Mouse (Mus musculus) embryonic facial prominence, embryonic 11.5 days (tissue): Measurements from ENCODE around the gene P2rx5. TPM values are rescaled to one million over a fixed set of nuclear protein-coding genes. Genes with fewer than 3 reads are reported as not detected.

ENCODE experiments used
- ATAC-seq: fragments of 200-750 bp; cut with Nextera tagmentation; replicated peaks from 2 replicates; pipeline ENCODE4 v1.8.0; 2017; ENCODE audit warnings: low read depth; ENCODE audit not compliant: insufficient number of reproducible peaks, low FRiP score, low TSS enrichment
- DNase-seq: peaks from one replicate; pipeline ENCODE4 v3.0.0-alpha.2; 2015; ENCODE audit warnings: low spot score
- H3K27ac ChIP-seq: fragments of 300-500 bp; sonication (generic); replicated peaks from 2 replicates; pipeline ENCODE4 v1.5.1; 2014; ENCODE audit warnings: mild to moderate bottlenecking, low read depth, low read length, control low read depth
- H3K27me3 ChIP-seq: fragments of 300-500 bp; sonication (generic); 2 replicates; pipeline ENCODE4 v1.6.1; 2014; ENCODE audit warnings: mild to moderate bottlenecking, low read length, moderate library complexity, mixed read lengths; ENCODE audit not compliant: control insufficient read depth, insufficient read depth
- H3K36me3 ChIP-seq: fragments of 300-500 bp; sonication (generic); replicated peaks from 2 replicates; pipeline ENCODE4 v1.6.1; 2014; ENCODE audit warnings: low read depth, mild to moderate bottlenecking, low read length, moderate library complexity, mixed read lengths; ENCODE audit not compliant: control insufficient read depth, insufficient read depth
- H3K4me1 ChIP-seq: fragments of 300-500 bp; sonication (generic); 2 replicates; pipeline ENCODE4 v1.6.1; 2014; ENCODE audit warnings: low read length, mixed read lengths; ENCODE audit not compliant: control insufficient read depth, insufficient read depth
- H3K4me2 ChIP-seq: fragments of 300-500 bp; sonication (generic); 2 replicates; pipeline ENCODE4 v1.6.1; 2014; ENCODE audit warnings: low read depth, mild to moderate bottlenecking, control low read depth, low read length, moderate library complexity
- H3K4me3 ChIP-seq: fragments of 300-500 bp; sonication (generic); 2 replicates; pipeline ENCODE4 v1.5.1; 2014; ENCODE audit warnings: low read depth, low read length, control low read depth
- H3K9ac ChIP-seq: fragments of 300-500 bp; sonication (generic); replicated peaks from 2 replicates; pipeline ENCODE4 v1.6.1; 2014; ENCODE audit warnings: mild to moderate bottlenecking, control low read depth, low read length
- H3K9me3 ChIP-seq: fragments of 300-500 bp; sonication (generic); replicated peaks from 2 replicates; pipeline ENCODE4 v1.6.1; 2016; ENCODE audit warnings: mild to moderate bottlenecking, low read length, inconsistent platforms, mixed read lengths; ENCODE audit not compliant: control insufficient read depth
- WGBS: fragments of 180-500 bp; shearing (Covaris S2); extraction: QIAGEN DNeasy Blood & Tissue Kit; methylation state at CpG from one replicate; pipeline ENCODE4 v1.1.7; 2014; 5-methylcytosine and 5-hydroxymethylcytosine counted together
- polyA plus RNA-seq: library from polyadenylated mRNA; unstranded; fragments of >200 nt; fragmentation: Nextera tagmentation; extraction: Ambion mirVana; gene quantifications from 2 replicates; pipeline ENCODE4 v1.2.1, GENCODE M21; 2014

Gene P2rx5
- polyA plus RNA-seq, 1 experiment from 2014 or later = 0.14 TPM

DNA sequence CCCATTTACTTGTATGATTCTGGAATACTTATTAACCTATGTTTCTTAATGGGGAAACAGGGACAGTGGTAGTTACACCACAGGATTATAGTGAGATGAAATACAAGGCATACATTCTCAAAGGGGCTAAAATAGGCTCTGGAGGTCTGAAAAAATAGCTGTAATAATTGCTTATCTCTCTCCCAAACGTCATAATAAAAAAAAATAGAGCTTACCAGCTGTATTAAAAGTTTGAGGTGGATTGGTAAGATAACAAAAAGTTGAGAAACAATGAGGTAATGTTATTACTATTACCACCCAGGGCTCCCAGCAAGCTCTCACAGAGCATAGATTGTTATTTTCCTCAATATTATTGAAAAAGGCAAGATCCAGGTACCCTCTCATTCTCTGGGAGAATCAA lies 38.0 kb downstream of the P2rx5 start:
- Histone ChIP-seq H3K9ac (peak overlapping the region; percentile 71), H3K4me2 (peak overlapping the region; percentile 97), H3K36me3 (no peaks in the 10 kb centered on the region), H3K27me3 (no peaks in the 10 kb centered on the region), H3K9me3 (no peaks in the 10 kb centered on the region), H3K4me3 (peak overlapping the region; percentile 67), H3K4me1 (no peaks in the 10 kb centered on the region), H3K27ac (no peak overlapping the region)
- 5% methylated on average over 1 of the region's 1 CpGs for WGBS
- ATAC-seq (no peak), DNase-seq (no peak)

DNA sequence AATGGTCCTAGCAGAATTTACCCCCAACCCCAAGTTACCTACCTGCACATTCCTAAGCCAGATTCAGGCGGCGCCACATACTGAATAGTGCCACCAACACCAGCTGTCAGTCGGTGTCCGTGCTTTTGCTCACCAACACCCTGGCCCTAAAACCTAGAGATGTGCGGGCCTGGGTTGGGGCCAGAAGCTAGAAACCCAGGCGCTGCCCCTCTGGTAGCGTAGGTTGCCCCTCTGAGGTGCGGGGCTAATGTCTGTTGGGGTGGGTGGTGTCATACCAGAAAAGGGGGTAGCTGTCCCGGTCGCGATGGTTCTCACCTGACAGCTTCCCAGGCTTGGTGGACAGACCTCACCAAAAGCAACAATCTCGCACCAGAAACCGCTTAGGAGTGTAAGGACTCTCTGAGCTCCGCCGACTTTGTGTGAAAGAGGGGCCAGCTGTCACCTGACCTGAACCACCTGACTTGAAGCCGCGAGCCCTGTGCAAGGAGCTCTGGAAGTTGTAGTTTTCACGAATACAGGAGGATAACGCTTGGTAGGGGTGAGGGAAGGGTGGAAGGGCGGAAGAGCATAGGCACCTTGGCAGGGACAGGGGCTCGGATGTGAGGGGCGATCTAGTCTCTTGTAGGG lies 38.5 kb downstream of the P2rx5 start, which contains the start of gene Ctns:
Gene Ctns, minus strand, starts transcription at position 440 of the 627 bp plus-strand sequence.
- H3K4me1 ChIP-seq = no peaks in the 10 kb centered on the region
- peak within 1 kb of the TSS; percentile 97 for H3K4me2 ChIP-seq
- under 1% methylated on average over 22 of the region's 22 CpGs for WGBS
- no peak within 1 kb of the TSS for H3K27ac ChIP-seq
- H3K9me3 ChIP-seq = no peaks in the 10 kb centered on the region
- peak; percentile 96 for ATAC-seq
- H3K9ac ChIP-seq = peak within 1 kb of the TSS; percentile 71
- no peaks in the 10 kb centered on the region for H3K27me3 ChIP-seq
- H3K4me3 ChIP-seq = peak within 1 kb of the TSS; percentile 67
- H3K36me3 ChIP-seq = no peaks in the 10 kb centered on the region
- DNase-seq = peak; percentile 85

- peak; percentile 95 for DNase-seq
- Histone ChIP-seq H3K27ac (no peak within 1 kb of the TSS), H3K4me1 (no peaks in the 10 kb centered on the region), H3K36me3 (no peaks in the 10 kb centered on the region), H3K4me2 (peak within 1 kb of the TSS; percentile 97), H3K27me3 (no peaks in the 10 kb centered on the region), H3K4me3 (peak within 1 kb of the TSS; percentile 67), H3K9ac (peak within 1 kb of the TSS; percentile 71), H3K9me3 (no peaks in the 10 kb centered on the region)
- under 1% methylated on average over 31 of the region's 32 CpGs for WGBS
- peak; percentile 97 for ATAC-seq
These were observed 39.0 kb downstream of the P2rx5 start, which contains the start of gene Shpk for GRCm38 (mm10) chr11:73199230-73199712. Gene Shpk (plus strand): TSS chr11:73199460.

GRCm38 (mm10) chr11:73199879-73200278 lies 39.7 kb downstream of the P2rx5 start:
- no peak for ATAC-seq
- Histone ChIP-seq H3K4me3 (peak overlapping the region; percentile 67), H3K4me2 (peak overlapping the region; percentile 97), H3K36me3 (no peaks in the 10 kb centered on the region), H3K27ac (no peak overlapping the region), H3K4me1 (no peaks in the 10 kb centered on the region), H3K9ac (peak overlapping the region; percentile 56), H3K9me3 (no peaks in the 10 kb centered on the region), H3K27me3 (no peaks in the 10 kb centered on the region)
- DNase-seq = no peak
- 5% methylated on average over 12 of the region's 12 CpGs for WGBS

GRCm38 (mm10) chr11:73201021-73201420 lies 40.8 kb downstream of the P2rx5 start:
- ATAC-seq (no peak), DNase-seq (no peak)
- Histone ChIP-seq H3K4me3 (no peak overlapping the region), H3K4me1 (no peaks in the 10 kb centered on the region), H3K9ac (no peak overlapping the region), H3K4me2 (no peak overlapping the region), H3K27me3 (no peaks in the 10 kb centered on the region), H3K27ac (no peak overlapping the region), H3K9me3 (no peaks in the 10 kb centered on the region), H3K36me3 (no peaks in the 10 kb centered on the region)
- 70% methylated on average over 2 of the region's 2 CpGs for WGBS

GRCm38 (mm10) chr11:73201597-73201996 lies 41.4 kb downstream of the P2rx5 start:
- Histone ChIP-seq H3K27ac (no peak overlapping the region), H3K27me3 (no peaks in the 10 kb centered on the region), H3K4me2 (no peak overlapping the region), H3K4me3 (no peak overlapping the region), H3K9ac (no peak overlapping the region), H3K4me1 (no peaks in the 10 kb centered on the region), H3K9me3 (no peaks in the 10 kb centered on the region), H3K36me3 (no peaks in the 10 kb centered on the region)
- ATAC-seq (no peak), DNase-seq (no peak)
- WGBS = 28% methylated on average over 4 of the region's 4 CpGs

DNA sequence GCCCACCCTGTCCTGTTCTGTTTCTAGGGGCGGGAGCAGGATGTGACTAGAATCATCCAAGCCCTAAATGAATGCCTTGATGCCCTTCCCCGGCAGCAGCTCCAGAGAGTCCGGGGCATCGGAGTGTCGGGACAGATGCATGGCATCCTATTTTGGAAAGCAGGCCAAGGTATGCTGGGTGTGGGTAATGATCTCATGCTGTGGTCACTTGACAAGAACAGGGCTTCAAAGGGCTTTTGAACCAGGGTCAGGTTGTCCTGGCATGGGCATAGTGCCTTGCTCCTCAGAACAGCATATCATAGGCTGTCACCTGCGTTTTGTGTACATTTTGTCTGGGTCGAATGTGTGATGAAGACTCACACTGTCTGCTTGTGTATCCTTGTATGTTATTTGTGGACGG lies 43.7 kb downstream of the P2rx5 start:
- Histone ChIP-seq H3K27me3 (no peaks in the 10 kb centered on the region), H3K27ac (no peak overlapping the region), H3K4me2 (no peak overlapping the region), H3K9me3 (no peaks in the 10 kb centered on the region), H3K9ac (no peak overlapping the region), H3K4me3 (no peak overlapping the region), H3K4me1 (no peaks in the 10 kb centered on the region), H3K36me3 (no peaks in the 10 kb centered on the region)
- DNase-seq (no peak), ATAC-seq (no peak)
- 84% methylated on average over 8 of the region's 8 CpGs for WGBS

GRCm38 (mm10) chr11:73205194-73205593 lies 45.0 kb downstream of the P2rx5 start:
- WGBS = 51% methylated on average over 7 of the region's 7 CpGs
- no peaks in the 10 kb centered on the region for H3K4me1 ChIP-seq
- H3K27ac ChIP-seq = no peak overlapping the region
- H3K9me3 ChIP-seq = no peaks in the 10 kb centered on the region
- H3K9ac ChIP-seq = no peak overlapping the region
- no peaks in the 10 kb centered on the region for H3K36me3 ChIP-seq
- no peak overlapping the region for H3K4me3 ChIP-seq
- H3K4me2 ChIP-seq = no peak overlapping the region
- H3K27me3 ChIP-seq = no peaks in the 10 kb centered on the region
- ATAC-seq = no peak
- DNase-seq = no peak
